Mouse (Mus musculus): ENCODE data around the gene Rbfox1. TPM values are rescaled to one million over a fixed set of nuclear protein-coding genes. Genes with fewer than 3 reads are reported as not detected.

The Rbfox1 gene
- polyA plus RNA-seq, 1 experiment from 2014 or later = 1.9 TPM

- Histone ChIP-seq H3K36me3 (ENCODE audit: control insufficient read depth, insufficient read depth, low read length) (no peaks in the 10 kb centered on the region), H3K4me3 (ENCODE audit: low read depth, low read length) (no peak overlapping the region), H3K4me1 (replicated peaks; ENCODE audit: control insufficient read depth, insufficient read depth) (no peaks in the 10 kb centered on the region), H3K9ac (ENCODE audit: low read length) (no peak overlapping the region), H3K27me3 (ENCODE audit: control insufficient read depth, insufficient read depth, low read length) (no peaks in the 10 kb centered on the region), H3K27ac (replicated peaks) (no peak overlapping the region), H3K9me3 (ENCODE audit: control insufficient read depth, low read length) (no peaks in the 10 kb centered on the region), H3K4me2 (replicated peaks; ENCODE audit: low read depth) (no peak overlapping the region)
- WGBS = 76% methylated on average over 1 of the region's 1 CpGs
- DNase-seq (ENCODE audit: low spot score) (no peak), ATAC-seq (ENCODE audit: low FRiP score, low TSS enrichment) (no peak)
- TF ChIP-seq EP300 (optimal IDR thresholded peaks at IDR 0.05) (no peak), CTCF (IDR thresholded peaks at IDR 0.05; ENCODE audit: low read depth) (no peak)
Observed at GRCm38 (mm10) chr16:6557726-6558125, 672.6 kb downstream of the Rbfox1 start.

GRCm38 (mm10) chr16:6584700-6585099 is 699.5 kb downstream of the Rbfox1 start:
- TF ChIP-seq CTCF (IDR thresholded peaks at IDR 0.05; ENCODE audit: low read depth) (peak; percentile 27), EP300 (optimal IDR thresholded peaks at IDR 0.05) (no peak)
- Histone ChIP-seq H3K4me2 (replicated peaks; ENCODE audit: low read depth) (no peak overlapping the region), H3K9ac (ENCODE audit: low read length) (no peak overlapping the region), H3K36me3 (ENCODE audit: control insufficient read depth, insufficient read depth, low read length) (no peaks in the 10 kb centered on the region), H3K27me3 (ENCODE audit: control insufficient read depth, insufficient read depth, low read length) (no peaks in the 10 kb centered on the region), H3K4me3 (ENCODE audit: low read depth, low read length) (no peak overlapping the region), H3K9me3 (ENCODE audit: control insufficient read depth, low read length) (no peaks in the 10 kb centered on the region), H3K4me1 (replicated peaks; ENCODE audit: control insufficient read depth, insufficient read depth) (no peaks in the 10 kb centered on the region), H3K27ac (replicated peaks) (no peak overlapping the region)
- DNase-seq (ENCODE audit: low spot score) = peak; percentile 19
- ATAC-seq (ENCODE audit: low FRiP score, low TSS enrichment) = peak; percentile 89; the same call in 1 of the 2 replicates
- 83% methylated on average over 2 of the region's 2 CpGs for WGBS

GRCm38 (mm10) chr16:6585204-6585603 is 700.0 kb downstream of the Rbfox1 start:
- Histone ChIP-seq H3K36me3 (ENCODE audit: control insufficient read depth, insufficient read depth, low read length) (no peaks in the 10 kb centered on the region), H3K9ac (ENCODE audit: low read length) (no peak overlapping the region), H3K4me1 (replicated peaks; ENCODE audit: control insufficient read depth, insufficient read depth) (no peaks in the 10 kb centered on the region), H3K4me2 (replicated peaks; ENCODE audit: low read depth) (no peak overlapping the region), H3K27me3 (ENCODE audit: control insufficient read depth, insufficient read depth, low read length) (no peaks in the 10 kb centered on the region), H3K27ac (replicated peaks) (no peak overlapping the region), H3K9me3 (ENCODE audit: control insufficient read depth, low read length) (no peaks in the 10 kb centered on the region), H3K4me3 (ENCODE audit: low read depth, low read length) (no peak overlapping the region)
- DNase-seq (ENCODE audit: low spot score) (peak; percentile 17), ATAC-seq (ENCODE audit: low FRiP score, low TSS enrichment) (peak; percentile 96)
- TF ChIP-seq EP300 (optimal IDR thresholded peaks at IDR 0.05) = no peak
- no peak for TF ChIP-seq CTCF (IDR thresholded peaks at IDR 0.05; ENCODE audit: low read depth)
- 97% methylated on average over 1 of the region's 1 CpGs for WGBS

GRCm38 (mm10) chr16:6616526-6616925 is 731.4 kb downstream of the Rbfox1 start:
- TF ChIP-seq EP300 (optimal IDR thresholded peaks at IDR 0.05) (no peak), CTCF (IDR thresholded peaks at IDR 0.05; ENCODE audit: low read depth) (no peak)
- Histone ChIP-seq H3K4me3 (ENCODE audit: low read depth, low read length) (no peak overlapping the region), H3K27me3 (ENCODE audit: control insufficient read depth, insufficient read depth, low read length) (no peaks in the 10 kb centered on the region), H3K36me3 (ENCODE audit: control insufficient read depth, insufficient read depth, low read length) (no peaks in the 10 kb centered on the region), H3K4me2 (replicated peaks; ENCODE audit: low read depth) (no peak overlapping the region), H3K9ac (ENCODE audit: low read length) (no peak overlapping the region), H3K4me1 (replicated peaks; ENCODE audit: control insufficient read depth, insufficient read depth) (no peaks in the 10 kb centered on the region), H3K27ac (replicated peaks) (no peak overlapping the region), H3K9me3 (ENCODE audit: control insufficient read depth, low read length) (no peaks in the 10 kb centered on the region)
- WGBS = 67% methylated on average over 1 of the region's 1 CpGs
- ATAC-seq (ENCODE audit: low FRiP score, low TSS enrichment) (no peak), DNase-seq (ENCODE audit: low spot score) (no peak)

- H3K27me3 ChIP-seq (ENCODE audit: control insufficient read depth, insufficient read depth, low read length) = no peaks in the 10 kb centered on the region
- ATAC-seq (ENCODE audit: low FRiP score, low TSS enrichment) = no peak
- WGBS = 52% methylated on average over 1 of the region's 1 CpGs
- no peak overlapping the region for H3K9ac ChIP-seq (ENCODE audit: low read length)
- H3K4me2 ChIP-seq (replicated peaks; ENCODE audit: low read depth) = no peak overlapping the region
- H3K4me3 ChIP-seq (ENCODE audit: low read depth, low read length) = no peak overlapping the region
- H3K27ac ChIP-seq (replicated peaks) = no peak overlapping the region
- no peak for DNase-seq (ENCODE audit: low spot score)
- no peaks in the 10 kb centered on the region for H3K4me1 ChIP-seq (replicated peaks; ENCODE audit: control insufficient read depth, insufficient read depth)
- no peaks in the 10 kb centered on the region for H3K9me3 ChIP-seq (ENCODE audit: control insufficient read depth, low read length)
- TF ChIP-seq CTCF (IDR thresholded peaks at IDR 0.05; ENCODE audit: low read depth) = no peak
- TF ChIP-seq EP300 (optimal IDR thresholded peaks at IDR 0.05) = no peak
- H3K36me3 ChIP-seq (ENCODE audit: control insufficient read depth, insufficient read depth, low read length) = no peaks in the 10 kb centered on the region
Observed at GRCm38 (mm10) chr16:6640330-6640729, 755.2 kb downstream of the Rbfox1 start.

- Histone ChIP-seq H3K9me3 (ENCODE audit: control insufficient read depth, low read length) (no peaks in the 10 kb centered on the region), H3K9ac (ENCODE audit: low read length) (no peak overlapping the region), H3K27me3 (ENCODE audit: control insufficient read depth, insufficient read depth, low read length) (no peaks in the 10 kb centered on the region), H3K4me1 (replicated peaks; ENCODE audit: control insufficient read depth, insufficient read depth) (no peaks in the 10 kb centered on the region), H3K4me2 (replicated peaks; ENCODE audit: low read depth) (no peak overlapping the region), H3K36me3 (ENCODE audit: control insufficient read depth, insufficient read depth, low read length) (no peaks in the 10 kb centered on the region), H3K27ac (replicated peaks) (no peak overlapping the region), H3K4me3 (ENCODE audit: low read depth, low read length) (no peak overlapping the region)
- 70% methylated on average over 5 of the region's 5 CpGs for WGBS
- no peak for DNase-seq (ENCODE audit: low spot score)
- TF ChIP-seq CTCF (IDR thresholded peaks at IDR 0.05; ENCODE audit: low read depth) = no peak
- no peak for TF ChIP-seq EP300 (optimal IDR thresholded peaks at IDR 0.05)
- ATAC-seq (ENCODE audit: low FRiP score, low TSS enrichment) = no peak
Observed at GRCm38 (mm10) chr16:6646941-6647340, 761.8 kb downstream of the Rbfox1 start.
